Mouse (Mus musculus) G1E-ER4 (cell line): Measurements from ENCODE around the gene Setd2. TPM values are rescaled to one million over a fixed set of nuclear protein-coding genes. Genes with fewer than 3 reads are reported as not detected.

ENCODE experiments used
- GATA1 ChIP-seq: IDR thresholded peaks from one replicate; pipeline ENCODE4 v1.8.0; 2012; ENCODE audit warnings: low read length, inconsistent platforms
- polyA plus RNA-seq: library from polyadenylated mRNA; stranded (reverse); fragments of >175 nt; gene quantifications from 2 replicates; pipeline ENCODE4 v1.2.3, GENCODE M21; 2012

Setd2 gene
- polyA plus RNA-seq = 12.2 and 40.5 TPM in 2 replicates

GRCm38 (mm10) chr9:110532538-110533291 lies at the start of gene Setd2:
Setd2 (plus strand) TSS chr9:110532597.
- no peak for TF ChIP-seq GATA1

GRCm38 (mm10) chr9:110488841-110489240 lies 43.6 kb upstream of the Setd2 start:
- TF ChIP-seq GATA1 = no peak

GRCm38 (mm10) chr9:110490913-110491312 lies 41.5 kb upstream of the Setd2 start:
- no peak for TF ChIP-seq GATA1

- no peak for TF ChIP-seq GATA1
Observed at GRCm38 (mm10) chr9:110525737-110526136, 6.7 kb upstream of the Setd2 start.

GRCm38 (mm10) chr9:110529002-110529737 lies 3.2 kb upstream of the Setd2 start:
- TF ChIP-seq GATA1 = no peak

- no peak for TF ChIP-seq GATA1
Observed at GRCm38 (mm10) chr9:110530650-110531049, 1.7 kb upstream of the Setd2 start.

- TF ChIP-seq GATA1 = no peak
Observed at GRCm38 (mm10) chr9:110531151-110531791, 1.1 kb upstream of the Setd2 start.

GRCm38 (mm10) chr9:110531914-110532489 lies 395 bp upstream of the Setd2 start:
- TF ChIP-seq GATA1 = no peak

- TF ChIP-seq GATA1 = no peak
Observed at GRCm38 (mm10) chr9:110533645-110534044, 1.2 kb downstream of the Setd2 start.

GRCm38 (mm10) chr9:110535114-110535513 lies 2.7 kb downstream of the Setd2 start:
- TF ChIP-seq GATA1 = no peak

- TF ChIP-seq GATA1 = no peak
Observed at GRCm38 (mm10) chr9:110536636-110537035, 4.2 kb downstream of the Setd2 start.

GRCm38 (mm10) chr9:110538511-110538910 lies 6.1 kb downstream of the Setd2 start:
- TF ChIP-seq GATA1 = no peak

- no peak for TF ChIP-seq GATA1
Observed at GRCm38 (mm10) chr9:110541988-110542387, 9.6 kb downstream of the Setd2 start.

GRCm38 (mm10) chr9:110548261-110548660 lies 15.9 kb downstream of the Setd2 start:
- no peak for TF ChIP-seq GATA1

- TF ChIP-seq GATA1 = no peak
Observed at GRCm38 (mm10) chr9:110568309-110568708, 35.9 kb downstream of the Setd2 start.

GRCm38 (mm10) chr9:110582161-110582560 lies 49.8 kb downstream of the Setd2 start:
- TF ChIP-seq GATA1 = no peak
